Mouse (Mus musculus) testis, adult 2 months (tissue): Measurements from ENCODE around the gene Dpm3. TPM values are rescaled to one million over a fixed set of nuclear protein-coding genes. Genes with fewer than 3 reads are reported as not detected.

Experiments used
- H3K27ac ChIP-seq: fragments of 200-500 bp; 2 replicates; pipeline ENCODE4 v1.5.1; 2012; ENCODE audit warnings: low read depth, low read length; ENCODE audit not compliant: control insufficient read depth, insufficient read depth
- H3K27me3 ChIP-seq: fragments of 200-500 bp; 2 replicates; pipeline ENCODE4 v1.6.1; 2012; ENCODE audit warnings: mild to moderate bottlenecking, low read length, moderate library complexity; ENCODE audit not compliant: control insufficient read depth, insufficient read depth
- H3K36me3 ChIP-seq: fragments of 200-500 bp; 2 replicates; pipeline ENCODE4 v1.6.1; 2012; ENCODE audit warnings: mild to moderate bottlenecking, low read length; ENCODE audit not compliant: control insufficient read depth, insufficient read depth
- H3K4me1 ChIP-seq: fragments of 200-500 bp; 2 replicates; pipeline ENCODE4 v1.6.1; 2012; ENCODE audit warnings: low read length; ENCODE audit not compliant: control insufficient read depth, insufficient read depth
- H3K4me3 ChIP-seq: fragments of 200-500 bp; 2 replicates; pipeline ENCODE4 v1.5.1; 2012; ENCODE audit warnings: low read depth, mild to moderate bottlenecking, low read length, moderate library complexity, mixed read lengths; ENCODE audit not compliant: control insufficient read depth
- CTCF ChIP-seq: fragments of 200-500 bp; IDR thresholded peaks from 2 replicates; pipeline ENCODE4 v1.5.1; 2012; ENCODE audit warnings: low read depth, mild to moderate bottlenecking, inconsistent platforms, low read length, moderate library complexity; ENCODE audit not compliant: control insufficient read depth, insufficient read depth, insufficient replicate concordance
- POLR2A ChIP-seq: fragments of 200-500 bp; IDR thresholded peaks from 2 replicates; pipeline ENCODE4 v1.6.1; 2012; ENCODE audit warnings: low read depth, mild to moderate bottlenecking, inconsistent platforms, low read length, moderate library complexity; ENCODE audit not compliant: control insufficient read depth
- polyA plus RNA-seq: library from polyadenylated mRNA; depleted of rRNA; stranded (reverse); fragments of >200 nt; gene quantifications from 2 replicates; pipeline ENCODE4 v1.2.3, GENCODE M21; 2012

The Dpm3 gene
- polyA plus RNA-seq, 1 experiment = 42.2 TPM

GRCm38 (mm10) chr3:89280050-89280605 is 21.0 kb downstream of the Dpm3 start:
- Histone ChIP-seq H3K27me3 (no peaks in the 10 kb centered on the region), H3K4me3 (peak overlapping the region; percentile 71), H3K36me3 (no peaks in the 10 kb centered on the region), H3K27ac (no peak overlapping the region), H3K4me1 (no peaks in the 10 kb centered on the region; the same call in 1 of the 2 replicates)
- TF ChIP-seq CTCF (no peak), POLR2A (no peak)

GRCm38 (mm10) chr3:89280606-89281511 is 21.7 kb downstream of the Dpm3 start, which contains the start of gene Efna1:
Gene Efna1, minus strand, starts transcription at chr3:89281142.
- TF ChIP-seq CTCF (0 out of 2 replicates have a peak, but pooled peaks have one; percentile 9), POLR2A (no peak)
- H3K27me3 ChIP-seq = no peaks in the 10 kb centered on the region
- no peaks in the 10 kb centered on the region; the same call in 1 of the 2 replicates for H3K4me1 ChIP-seq

GRCm38 (mm10) chr3:89281579-89282290 is 22.6 kb downstream of the Dpm3 start:
- H3K36me3 ChIP-seq = no peaks in the 10 kb centered on the region
- no peaks in the 10 kb centered on the region for H3K27me3 ChIP-seq
- no peak overlapping the region for H3K27ac ChIP-seq
- TF ChIP-seq CTCF (peak; percentile 89), POLR2A (no peak)
- peak overlapping the region; percentile 51; the same call in 1 of the 2 replicates for H3K4me3 ChIP-seq
- H3K4me1 ChIP-seq = no peaks in the 10 kb centered on the region; the same call in 1 of the 2 replicates

More at GRCm38 (mm10) chr3:89280606-89281511, 21.7 kb downstream of the Dpm3 start, which contains the start of gene Efna1:
- no peaks in the 10 kb centered on the region for H3K36me3 ChIP-seq
- peak within 1 kb of the TSS; percentile 51 for H3K4me3 ChIP-seq
- no peak within 1 kb of the TSS for H3K27ac ChIP-seq

GRCm38 (mm10) chr3:89282291-89282643 is 23.1 kb downstream of the Dpm3 start:
- TF ChIP-seq CTCF (no peak), POLR2A (no peak)
- no peaks in the 10 kb centered on the region; the same call in 1 of the 2 replicates for H3K4me1 ChIP-seq
- H3K27me3 ChIP-seq = no peaks in the 10 kb centered on the region
- H3K36me3 ChIP-seq = no peaks in the 10 kb centered on the region
- H3K4me3 ChIP-seq = no peak overlapping the region
- no peak overlapping the region for H3K27ac ChIP-seq

GRCm38 (mm10) chr3:89284261-89284660 is 25.1 kb downstream of the Dpm3 start:
- Histone ChIP-seq H3K4me1 (no peaks in the 10 kb centered on the region; the same call in 1 of the 2 replicates), H3K27ac (no peak overlapping the region), H3K4me3 (no peak overlapping the region), H3K36me3 (no peaks in the 10 kb centered on the region), H3K27me3 (no peaks in the 10 kb centered on the region)
- no peak for TF ChIP-seq POLR2A
- no peak for TF ChIP-seq CTCF

GRCm38 (mm10) chr3:89285526-89285925 is 26.4 kb downstream of the Dpm3 start:
- Histone ChIP-seq H3K4me3 (no peak overlapping the region), H3K27me3 (no peaks in the 10 kb centered on the region), H3K4me1 (no peaks in the 10 kb centered on the region; the same call in 1 of the 2 replicates), H3K27ac (no peak overlapping the region), H3K36me3 (no peaks in the 10 kb centered on the region)
- TF ChIP-seq POLR2A (no peak), CTCF (no peak)

- Histone ChIP-seq H3K27ac (no peak overlapping the region), H3K4me3 (no peak overlapping the region), H3K4me1 (no peaks in the 10 kb centered on the region), H3K27me3 (no peaks in the 10 kb centered on the region), H3K36me3 (no peaks in the 10 kb centered on the region)
- TF ChIP-seq CTCF = no peak
- TF ChIP-seq POLR2A = no peak
These were observed 28.1 kb downstream of the Dpm3 start for GRCm38 (mm10) chr3:89287286-89287685.
